Mouse (Mus musculus) lung, postnatal 25 days (tissue): Measurements from ENCODE around the gene Prss42.
"Not testable (repeated sequence)": the region's sequence is repeated elsewhere in the genome, so short reads cannot be mapped to it uniquely, and the experiment has no call there.

Source experiments
- DNase-seq: peaks from one replicate; pipeline ENCODE4 v3.0.0; 2022; ENCODE audit warnings: low spot score

The Prss42 gene

GRCm38 (mm10) chr9:110788169-110788568 is 9.8 kb upstream of the Prss42 start:
- DNase-seq: no peak

DNA sequence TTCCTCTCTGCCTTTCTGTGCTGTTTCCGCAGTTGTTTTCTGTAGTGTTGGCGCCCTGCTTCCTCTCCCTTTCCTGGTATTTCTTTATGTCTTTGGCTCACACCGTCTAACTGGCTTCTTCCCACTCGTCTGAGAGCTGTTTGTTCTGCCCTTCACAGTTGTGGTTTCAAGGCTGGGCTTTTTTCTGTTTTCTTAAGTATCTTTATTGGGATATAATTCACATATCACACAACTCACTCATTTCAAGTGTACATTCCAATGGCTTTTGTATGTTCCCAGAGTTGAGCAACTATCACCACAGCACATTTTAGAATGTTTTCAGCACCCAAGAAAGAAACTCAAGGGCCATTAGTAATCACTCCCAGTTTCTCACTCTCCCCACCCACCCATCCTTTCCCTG is 7.5 kb upstream of the Prss42 start:
- DNase-seq: peak; percentile 73

DNA sequence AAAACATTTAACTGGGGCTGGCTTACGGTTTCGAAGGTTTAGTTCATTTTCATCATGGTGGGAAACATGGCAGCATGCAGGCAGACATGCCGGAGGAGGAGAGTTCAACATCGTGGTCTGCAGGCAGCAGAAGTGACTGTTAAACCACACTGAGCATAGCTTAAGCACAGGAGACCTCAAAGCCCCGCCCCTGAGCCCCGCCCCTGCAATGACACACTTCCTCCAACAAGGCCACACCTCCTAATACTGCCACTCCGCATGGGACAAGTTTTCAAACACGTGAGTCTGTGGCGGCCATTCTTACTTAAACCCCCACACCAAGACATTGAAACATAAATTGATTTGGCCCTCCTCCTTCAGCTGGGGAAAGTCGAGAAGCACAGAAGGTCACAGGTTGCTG is 953 bp upstream of the Prss42 start:
- no peak for DNase-seq

DNA sequence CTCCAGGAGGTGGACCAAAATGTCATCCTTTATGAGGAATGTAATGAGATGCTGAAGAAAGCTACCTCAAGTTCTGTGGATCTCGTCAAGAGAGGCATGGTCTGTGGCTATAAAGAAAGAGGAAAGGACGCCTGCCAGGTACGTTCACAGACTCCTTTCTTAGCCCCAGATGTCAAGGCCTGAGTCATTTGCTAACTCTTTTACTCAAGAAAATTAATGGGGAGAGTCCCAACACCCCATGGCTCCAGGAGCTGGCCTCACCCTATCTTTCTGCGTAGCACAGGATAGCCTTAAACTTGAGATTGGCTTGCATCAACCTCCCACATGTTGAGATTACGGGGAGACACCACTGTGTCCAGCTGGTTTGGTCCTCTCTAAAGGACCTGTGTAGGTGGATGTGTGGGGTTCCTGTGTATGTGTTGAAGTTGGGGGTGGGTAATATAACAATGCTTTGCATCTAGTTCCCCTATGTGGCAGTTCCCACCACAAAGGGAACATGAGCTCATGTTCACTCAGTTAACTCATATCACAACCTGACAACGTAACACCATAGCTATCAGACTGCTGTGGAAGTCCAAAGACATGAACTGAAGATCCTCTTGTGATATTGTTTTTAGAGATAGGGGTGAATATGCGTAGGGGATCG is 3.0 kb downstream of the Prss42 start:
- no peak for DNase-seq

DNA sequence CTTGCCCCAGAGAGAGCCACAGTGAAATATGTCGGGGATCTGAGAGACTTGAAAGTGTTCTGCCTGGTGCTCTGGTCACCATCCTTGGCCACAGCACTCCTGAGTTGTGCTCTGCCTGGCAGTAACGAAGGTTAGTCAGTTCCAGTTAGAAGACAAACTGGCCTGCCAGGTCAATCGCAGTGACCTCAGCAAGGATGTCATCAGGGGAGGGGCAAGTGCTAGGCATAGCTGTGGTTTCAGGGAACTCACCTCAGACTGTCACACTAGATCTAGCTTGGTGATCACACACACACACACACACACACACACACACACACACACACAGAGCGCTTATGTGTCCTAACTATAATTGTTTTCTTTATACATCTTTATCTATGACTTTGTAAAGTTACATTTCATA is 5.3 kb downstream of the Prss42 start:
- no peak for DNase-seq

DNA sequence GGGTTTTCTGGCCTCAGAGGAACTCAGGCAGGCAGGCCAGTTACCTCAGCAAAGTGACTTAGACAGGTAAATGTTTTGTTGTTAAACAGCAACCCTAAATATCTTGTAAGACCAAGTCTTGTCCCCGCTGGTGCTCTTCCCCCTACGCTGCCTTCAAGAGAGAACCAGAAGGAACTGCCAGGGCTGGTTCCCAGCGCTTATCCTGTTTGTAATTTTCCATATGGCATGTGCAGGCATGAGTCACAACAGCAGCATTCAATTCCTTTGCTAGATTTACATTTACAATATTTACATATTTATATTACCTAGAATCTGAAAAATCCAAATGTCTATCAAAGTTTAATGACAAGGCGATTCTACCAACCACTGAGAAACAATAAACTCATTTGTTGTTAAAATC is 12.1 kb downstream of the Prss42 start:
- DNase-seq: no peak

GRCm38 (mm10) chr9:110813789-110814188 is 15.8 kb downstream of the Prss42 start, which contains the start of gene Prss44:
TSS of gene Prss44 (plus strand) at chr9:110813994.
- no peak for DNase-seq

- DNase-seq: not testable (repeated sequence)
Observed at GRCm38 (mm10) chr9:110820546-110820945, 22.6 kb downstream of the Prss42 start.

DNA sequence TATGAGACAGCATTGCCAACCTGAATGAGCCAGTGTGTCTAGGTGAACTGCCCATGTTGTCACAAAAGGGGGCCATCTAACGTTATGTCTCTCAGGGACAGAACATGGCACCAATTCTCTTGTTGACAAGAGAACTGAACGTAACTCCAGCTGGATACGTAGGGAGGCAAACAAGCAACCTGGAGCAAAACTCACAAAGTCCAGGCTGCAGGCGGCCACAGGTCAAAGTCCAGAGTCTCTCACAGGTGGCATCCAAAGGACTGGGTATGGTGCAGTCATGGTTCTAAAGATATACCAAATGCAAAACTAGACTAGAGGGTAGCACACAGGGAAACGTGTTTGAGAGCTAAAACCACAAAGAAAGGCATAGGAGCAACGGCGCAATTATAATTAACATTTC is 23.5 kb downstream of the Prss42 start:
- no peak for DNase-seq

DNA sequence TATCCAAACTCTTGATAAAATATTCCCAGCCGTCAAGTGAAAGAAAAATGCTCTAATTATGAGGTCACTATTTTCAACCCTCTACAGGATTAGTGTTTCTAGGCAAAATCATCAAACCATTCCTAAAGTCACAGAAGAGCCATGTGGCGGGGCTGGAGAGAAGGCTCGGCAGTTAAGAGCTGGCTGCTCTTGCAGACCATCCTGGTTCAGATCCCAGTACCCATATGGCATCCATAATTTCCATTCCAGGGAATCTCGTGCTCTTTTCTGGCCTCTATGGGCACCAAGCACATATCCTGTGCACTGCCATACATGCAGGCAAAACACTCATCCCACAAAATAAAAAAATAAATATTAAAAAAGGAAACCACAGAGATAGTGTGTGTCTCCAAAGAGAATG is 27.5 kb downstream of the Prss42 start:
- no peak for DNase-seq

GRCm38 (mm10) chr9:110825832-110826231 is 27.9 kb downstream of the Prss42 start:
- no peak for DNase-seq

DNA sequence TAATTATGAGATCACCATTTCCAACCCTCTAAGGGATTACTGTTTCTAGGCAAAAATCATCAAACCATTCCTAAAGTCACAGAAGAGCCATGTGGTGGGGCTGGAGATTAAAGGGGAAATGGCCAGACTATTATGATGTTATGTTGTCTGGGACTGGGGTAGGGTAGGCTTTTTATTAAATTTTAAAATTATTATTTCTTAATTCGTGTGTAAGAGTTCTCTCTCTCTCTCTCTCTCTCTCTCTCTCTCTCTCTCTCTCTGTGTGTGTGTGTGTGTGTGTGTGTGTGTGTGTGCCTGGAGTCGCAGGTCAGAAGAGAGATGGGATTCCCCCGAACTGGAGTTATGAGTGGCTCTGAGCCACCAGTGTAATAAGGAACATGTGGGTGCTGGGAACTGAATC is 28.4 kb downstream of the Prss42 start, which contains the start of gene Prss43:
Gene Prss43 (plus strand): TSS at position 301 of the 400 bp plus-strand sequence.
- no peak for DNase-seq

GRCm38 (mm10) chr9:110833021-110833420 is 35.1 kb downstream of the Prss42 start:
- no peak for DNase-seq

DNA sequence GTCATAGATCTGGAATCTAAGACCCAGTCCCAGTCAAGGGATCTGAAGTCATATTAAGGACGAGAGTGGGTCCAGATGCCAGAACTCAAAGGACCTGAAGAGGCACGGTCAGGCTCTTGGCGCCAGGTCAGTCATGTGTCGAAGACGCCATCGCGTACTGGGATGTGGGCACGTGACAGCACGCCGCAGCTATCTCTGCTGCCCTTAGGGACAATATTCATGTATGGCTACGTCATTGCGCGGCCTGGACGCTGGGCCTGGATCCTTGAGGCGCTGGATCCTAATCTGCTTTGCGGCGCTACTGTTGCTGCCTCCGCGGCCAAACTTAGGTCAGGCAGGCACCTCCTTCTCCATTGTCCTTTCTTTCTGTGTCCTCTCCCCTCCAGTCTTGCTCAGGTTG is 36.4 kb downstream of the Prss42 start, which contains the start of gene Prss45:
Gene Prss45 (plus strand): TSS at position 178 of the 400 bp plus-strand sequence.
- no peak for DNase-seq

DNA sequence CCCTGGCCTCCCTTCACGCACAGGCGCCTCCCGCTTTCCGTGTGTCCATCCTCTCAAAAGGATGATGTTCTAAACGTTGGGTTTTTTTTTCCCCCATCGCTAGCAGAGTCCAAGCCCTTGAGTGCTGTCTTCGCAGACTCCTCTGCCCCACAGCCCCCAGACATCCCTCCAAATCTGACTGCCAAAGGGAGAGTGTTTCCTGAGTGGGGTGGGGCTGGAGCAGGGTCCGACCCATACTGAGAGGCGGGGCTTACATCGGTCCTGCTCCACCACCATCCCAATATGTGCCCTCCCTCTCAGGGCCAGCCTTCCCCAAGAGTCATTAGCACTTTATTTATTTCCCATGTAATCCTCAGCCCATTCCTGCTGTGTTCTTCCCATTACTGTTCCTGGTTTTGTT is 37.0 kb downstream of the Prss42 start:
- no peak for DNase-seq

DNA sequence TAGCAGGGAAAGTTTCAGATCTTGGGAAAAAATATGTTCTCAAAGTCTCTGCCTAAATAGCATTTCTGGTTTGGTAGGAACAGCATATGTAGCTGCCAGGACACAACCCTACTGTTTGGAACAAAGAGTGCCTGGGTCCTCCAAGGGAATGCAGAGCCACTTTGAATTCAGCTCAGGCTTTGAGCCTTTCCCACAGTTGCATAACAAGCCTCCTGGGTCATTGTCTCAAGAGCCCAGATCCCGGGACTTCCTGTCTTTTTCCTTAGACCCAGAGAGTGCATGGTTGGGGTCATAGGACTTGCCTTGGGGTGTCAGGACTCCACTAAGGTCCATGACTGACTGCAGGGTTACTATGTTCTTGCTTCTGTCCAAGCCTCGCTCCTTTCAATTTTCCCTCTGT is 38.1 kb downstream of the Prss42 start:
- DNase-seq: peak; percentile 44

- no peak for DNase-seq
Observed at GRCm38 (mm10) chr9:110840905-110841304, 42.9 kb downstream of the Prss42 start.

GRCm38 (mm10) chr9:110841438-110841837 is 43.5 kb downstream of the Prss42 start:
- peak; percentile 70 for DNase-seq

GRCm38 (mm10) chr9:110844206-110844605 is 46.2 kb downstream of the Prss42 start, which contains the start of gene Prss46:
TSS of gene Prss46 (plus strand) at chr9:110844506.
- DNase-seq: no peak

GRCm38 (mm10) chr9:110849162-110849561 is 51.2 kb downstream of the Prss42 start:
- DNase-seq: no peak
